Mouse (Mus musculus) forebrain, embryonic 16.5 days (tissue): ENCODE results near the gene Pfdn6. TPM values are rescaled to one million over a fixed set of nuclear protein-coding genes. Genes with fewer than 3 reads are reported as not detected.

Experiments used
- ATAC-seq: fragments of 200-750 bp; cut with Nextera tagmentation; 2 replicates; pipeline ENCODE4 v1.8.0; 2017; ENCODE audit warnings: mild to moderate bottlenecking, moderate library complexity
- H3K27ac ChIP-seq: fragments of 300-500 bp; sonication (generic); 2 replicates; pipeline ENCODE4 v1.5.1; 2014; ENCODE audit warnings: low read length, control low read depth
- H3K27me3 ChIP-seq: fragments of 300-500 bp; sonication (generic); replicated peaks from 2 replicates; pipeline ENCODE4 v1.6.1; 2014; ENCODE audit warnings: low read length; ENCODE audit not compliant: control insufficient read depth, insufficient read depth
- H3K36me3 ChIP-seq: fragments of 300-500 bp; sonication (generic); 2 replicates; pipeline ENCODE4 v1.6.1; 2014; ENCODE audit not compliant: control insufficient read depth, insufficient read depth
- H3K4me1 ChIP-seq: fragments of 300-500 bp; sonication (generic); replicated peaks from 2 replicates; pipeline ENCODE4 v1.6.1; 2014; ENCODE audit warnings: low read length; ENCODE audit not compliant: control insufficient read depth, insufficient read depth
- H3K4me2 ChIP-seq: fragments of 300-500 bp; sonication (generic); 2 replicates; pipeline ENCODE4 v1.6.1; 2014; ENCODE audit warnings: mild to moderate bottlenecking, low read length, control low read depth
- H3K4me3 ChIP-seq: fragments of 300-500 bp; sonication (generic); replicated peaks from 2 replicates; pipeline ENCODE4 v1.5.1; 2014; ENCODE audit warnings: mild to moderate bottlenecking, low read length, control low read depth
- H3K9ac ChIP-seq: fragments of 300-500 bp; sonication (generic); replicated peaks from 2 replicates; pipeline ENCODE4 v1.6.1; 2014; ENCODE audit warnings: low read depth, low read length, control low read depth
- H3K9me3 ChIP-seq: fragments of 300-500 bp; sonication (generic); 2 replicates; pipeline ENCODE4 v1.6.1; 2016; ENCODE audit warnings: low read length; ENCODE audit not compliant: control insufficient read depth
- WGBS: fragments of 180-500 bp; shearing (Covaris S2); extraction: QIAGEN DNeasy Blood & Tissue Kit; methylation state at CpG from one replicate; pipeline ENCODE4 v1.1.7; 2014; 5-methylcytosine and 5-hydroxymethylcytosine counted together
- polyA plus RNA-seq: library from polyadenylated mRNA; unstranded; fragments of >200 nt; fragmentation: Nextera tagmentation; extraction: Ambion mirVana; gene quantifications from 2 replicates; pipeline ENCODE4 v1.2.1, GENCODE M21; 2015

Pfdn6 gene
- polyA plus RNA-seq, 1 experiment from 2014 or later: 196 TPM

DNA sequence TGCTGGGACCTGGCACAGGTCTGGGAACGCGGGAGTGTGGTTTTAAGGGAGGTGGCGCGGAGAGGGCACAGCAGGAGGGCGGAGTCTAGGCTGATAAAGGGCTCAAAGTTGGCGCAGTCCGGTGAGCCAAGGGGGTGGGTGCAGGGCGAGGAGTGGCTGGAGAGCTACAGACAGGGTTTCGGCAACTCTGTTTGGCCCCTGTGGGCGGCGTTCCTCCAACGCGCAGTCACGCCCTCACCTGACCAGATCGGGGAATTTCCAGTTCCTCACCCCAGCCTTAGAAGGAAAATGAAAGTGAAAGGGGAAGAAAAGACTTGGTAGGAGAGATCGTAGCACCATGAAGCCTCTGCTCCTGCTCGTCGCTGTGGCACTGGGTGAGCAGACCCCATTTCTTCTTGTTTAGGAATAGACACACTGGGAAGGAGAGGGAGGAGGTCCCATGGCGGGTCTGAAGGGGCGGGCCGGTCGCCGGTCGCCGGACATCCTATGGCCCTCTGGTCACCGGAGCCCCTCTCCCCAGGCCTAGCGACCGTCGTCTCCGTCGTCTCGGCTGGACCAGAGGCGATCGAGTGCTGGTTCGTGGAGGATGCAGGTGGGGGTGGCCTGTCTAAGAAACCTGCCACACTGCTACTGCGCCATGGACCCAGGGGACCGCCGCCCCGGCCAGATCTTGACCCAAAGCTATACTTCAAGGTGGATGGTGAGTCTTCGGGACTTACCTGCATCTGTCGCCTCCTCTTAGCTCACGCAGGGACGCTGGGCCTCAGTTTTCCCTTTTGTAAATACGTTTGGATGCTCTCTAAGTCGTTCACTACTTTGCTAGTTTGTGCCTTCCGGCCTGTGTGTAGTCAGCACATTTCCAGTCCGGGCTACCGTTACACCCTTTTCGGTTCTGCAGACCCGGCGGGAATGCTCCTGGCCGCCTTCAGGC, 20.5 kb downstream of the Pfdn6 start:
- H3K27ac ChIP-seq: peak overlapping the region; percentile 23; the same call in 1 of the 2 replicates
- ATAC-seq: no peak
- peaks cover 41% of the 10 kb centered on the region for H3K4me1 ChIP-seq
- H3K4me2 ChIP-seq: peak overlapping the region; percentile 80
- no peaks in the 10 kb centered on the region for H3K27me3 ChIP-seq
- H3K36me3 ChIP-seq: no peaks in the 10 kb centered on the region
- H3K4me3 ChIP-seq: peak overlapping the region; percentile 47
- H3K9ac ChIP-seq: peak overlapping the region; percentile 68
- under 1% methylated on average over 52 of the region's 52 CpGs for WGBS
- H3K9me3 ChIP-seq: no peaks in the 10 kb centered on the region

DNA sequence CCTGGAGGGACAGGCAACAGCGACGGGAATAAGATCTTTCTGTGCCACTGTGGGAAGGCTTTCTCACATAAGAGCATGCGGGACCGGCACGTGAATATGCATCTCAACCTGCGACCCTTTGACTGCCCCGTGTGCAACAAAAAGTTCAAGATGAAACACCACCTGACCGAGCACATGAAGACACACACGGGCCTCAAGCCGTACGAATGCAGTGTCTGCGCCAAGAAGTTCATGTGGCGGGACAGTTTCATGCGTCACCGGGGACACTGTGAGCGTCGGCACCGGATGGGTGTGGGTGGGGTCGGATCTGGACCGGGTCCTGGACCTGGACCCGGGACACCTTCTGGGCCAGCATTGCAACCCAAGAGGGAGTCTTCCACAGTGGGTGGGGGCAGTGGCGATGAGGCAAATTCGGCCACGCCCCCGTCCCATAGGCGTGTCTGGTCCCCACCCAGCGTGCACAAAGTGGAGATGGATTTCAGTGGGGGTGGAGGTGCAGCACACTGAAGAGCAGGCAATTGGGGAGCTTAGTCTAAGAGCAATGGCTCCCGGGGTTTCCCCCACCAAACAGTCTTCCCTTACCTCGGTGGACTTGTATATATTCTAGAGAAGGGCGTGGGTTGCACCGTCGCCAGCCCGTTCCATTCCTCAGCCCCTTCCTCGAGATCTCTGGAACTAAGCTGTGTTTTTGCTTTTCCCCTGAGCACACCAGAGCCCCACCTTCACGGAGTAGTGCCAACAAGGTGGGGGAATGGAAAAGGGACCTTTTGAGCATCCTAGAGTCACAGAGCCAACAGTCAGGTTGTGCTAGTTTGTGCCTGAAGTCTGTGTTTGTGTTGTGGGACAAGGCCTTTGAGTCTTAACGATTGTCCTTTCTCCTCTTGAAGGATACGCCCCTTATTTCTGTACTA, 21.6 kb downstream of the Pfdn6 start:
- ATAC-seq: no peak
- H3K9ac ChIP-seq: no peak overlapping the region
- peaks cover 44% of the 10 kb centered on the region for H3K4me1 ChIP-seq
- no peak overlapping the region for H3K4me3 ChIP-seq
- H3K27me3 ChIP-seq: no peaks in the 10 kb centered on the region
- H3K9me3 ChIP-seq: no peaks in the 10 kb centered on the region
- peak overlapping the region; percentile 80 for H3K4me2 ChIP-seq
- peaks cover 6% of the 10 kb centered on the region; the same call in 1 of the 2 replicates for H3K36me3 ChIP-seq
- WGBS: 61% methylated on average over 37 of the region's 37 CpGs
- H3K27ac ChIP-seq: no peak overlapping the region

DNA sequence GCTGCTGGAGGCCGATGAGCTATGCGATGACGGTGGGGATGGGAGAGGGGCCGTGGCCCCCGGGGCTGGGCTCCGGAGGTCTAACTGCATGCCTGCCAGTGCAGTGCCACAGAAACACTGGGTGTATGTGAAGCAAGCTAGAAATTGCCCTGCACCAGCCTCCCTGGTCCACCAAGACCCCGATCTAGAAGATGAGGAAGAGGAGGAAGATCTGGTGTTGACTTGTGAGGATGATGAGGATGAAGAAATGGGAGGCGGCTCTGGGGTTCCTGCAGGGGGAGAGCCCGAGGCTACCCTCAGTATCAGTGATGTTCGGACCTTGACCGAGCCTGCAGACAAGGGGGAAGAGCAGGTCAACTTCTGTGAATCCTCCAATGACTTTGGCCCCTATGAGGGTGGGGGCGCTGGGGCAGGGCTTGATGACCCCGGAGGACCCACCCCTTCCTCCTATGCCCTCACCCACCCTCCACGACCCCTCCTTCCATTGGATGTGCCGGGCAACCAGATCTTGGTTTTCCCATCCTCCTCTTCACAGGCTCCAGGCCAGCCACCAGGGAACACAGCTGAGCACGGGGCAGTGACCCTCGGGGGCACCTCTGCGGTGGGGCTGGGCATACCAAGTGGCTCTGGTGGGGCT, 22.4 kb downstream of the Pfdn6 start:
- H3K36me3 ChIP-seq: peaks cover 10% of the 10 kb centered on the region; the same call in 1 of the 2 replicates
- peaks cover 44% of the 10 kb centered on the region for H3K4me1 ChIP-seq
- ATAC-seq: no peak
- 89% methylated on average over 18 of the region's 18 CpGs for WGBS
- no peaks in the 10 kb centered on the region for H3K9me3 ChIP-seq
- no peak overlapping the region for H3K9ac ChIP-seq
- no peak overlapping the region for H3K27ac ChIP-seq
- no peak overlapping the region for H3K4me2 ChIP-seq
- H3K4me3 ChIP-seq: no peak overlapping the region
- no peaks in the 10 kb centered on the region for H3K27me3 ChIP-seq

DNA sequence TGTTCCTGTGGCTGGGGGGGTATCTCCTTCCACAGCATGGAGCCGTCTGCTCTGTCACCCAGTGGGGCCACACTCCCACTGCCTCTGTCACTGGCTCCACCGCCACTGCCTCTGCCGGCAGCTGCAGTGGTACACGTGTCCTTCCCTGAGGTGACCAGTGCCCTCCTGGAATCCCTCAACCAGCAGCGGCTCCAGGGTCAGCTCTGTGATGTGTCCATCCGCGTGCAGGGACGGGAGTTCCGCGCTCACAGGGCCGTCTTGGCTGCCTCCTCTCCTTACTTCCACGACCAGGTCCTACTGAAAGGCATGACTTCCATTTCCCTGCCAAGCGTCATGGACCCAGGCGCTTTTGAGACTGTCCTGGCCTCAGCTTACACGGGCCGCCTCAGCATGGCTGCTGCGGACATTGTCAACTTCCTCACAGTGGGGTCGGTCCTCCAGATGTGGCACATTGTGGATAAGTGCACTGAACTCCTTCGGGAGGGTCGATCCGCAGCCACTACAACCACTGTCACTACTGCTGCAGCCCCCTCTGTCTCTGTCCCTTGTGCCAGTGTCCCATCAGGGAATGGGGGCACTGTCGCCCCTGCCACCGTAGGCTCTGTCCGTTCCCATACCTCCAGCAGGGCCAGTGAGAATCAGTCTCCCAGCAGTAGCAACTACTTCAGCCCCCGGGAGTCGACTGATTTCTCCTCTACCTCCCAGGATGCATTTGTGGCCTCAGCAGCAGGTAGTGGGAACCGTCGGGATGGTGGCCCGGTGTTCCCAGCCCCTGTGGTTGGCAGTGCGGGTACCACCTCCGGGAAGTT, 23.1 kb downstream of the Pfdn6 start:
- H3K4me1 ChIP-seq: peaks cover 44% of the 10 kb centered on the region
- H3K4me3 ChIP-seq: peak overlapping the region; percentile 53
- H3K9ac ChIP-seq: peak overlapping the region; percentile 9; the same call in 1 of the 2 replicates
- 74% methylated on average over 31 of the region's 31 CpGs for WGBS
- peaks cover 15% of the 10 kb centered on the region for H3K36me3 ChIP-seq
- H3K9me3 ChIP-seq: no peaks in the 10 kb centered on the region
- peak overlapping the region; percentile 66 for H3K4me2 ChIP-seq
- H3K27me3 ChIP-seq: no peaks in the 10 kb centered on the region
- ATAC-seq: no peak
- H3K27ac ChIP-seq: no peak overlapping the region

DNA sequence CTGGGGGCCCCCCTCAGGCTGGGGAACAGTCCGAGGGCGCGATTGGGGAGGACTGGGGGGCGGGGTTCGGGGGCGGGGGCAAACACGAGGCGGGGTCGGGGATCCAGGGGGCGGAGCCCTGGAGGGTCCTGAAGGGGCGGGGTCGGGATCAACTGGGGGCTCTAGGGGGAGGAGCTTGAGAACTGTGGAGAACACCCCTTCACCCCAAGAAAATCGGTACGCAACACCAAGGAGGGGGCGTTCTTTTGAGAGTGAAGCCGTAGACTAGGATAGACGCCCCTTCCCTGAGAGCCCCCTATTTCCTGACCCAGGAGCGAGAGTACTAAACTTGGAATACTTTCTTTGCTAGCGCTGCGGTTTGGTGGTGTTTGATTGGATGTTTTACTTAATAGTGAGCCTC, 23.8 kb downstream of the Pfdn6 start:
- Histone ChIP-seq H3K9me3 (no peaks in the 10 kb centered on the region), H3K4me3 (peak overlapping the region; percentile 53), H3K27ac (peak overlapping the region; percentile 79), H3K27me3 (no peaks in the 10 kb centered on the region), H3K36me3 (peaks cover 23% of the 10 kb centered on the region), H3K4me1 (peaks cover 44% of the 10 kb centered on the region), H3K9ac (peak overlapping the region; percentile 65), H3K4me2 (peak overlapping the region; percentile 66)
- peak; percentile 24 for ATAC-seq
- 2% methylated on average over 14 of the region's 20 CpGs for WGBS

DNA sequence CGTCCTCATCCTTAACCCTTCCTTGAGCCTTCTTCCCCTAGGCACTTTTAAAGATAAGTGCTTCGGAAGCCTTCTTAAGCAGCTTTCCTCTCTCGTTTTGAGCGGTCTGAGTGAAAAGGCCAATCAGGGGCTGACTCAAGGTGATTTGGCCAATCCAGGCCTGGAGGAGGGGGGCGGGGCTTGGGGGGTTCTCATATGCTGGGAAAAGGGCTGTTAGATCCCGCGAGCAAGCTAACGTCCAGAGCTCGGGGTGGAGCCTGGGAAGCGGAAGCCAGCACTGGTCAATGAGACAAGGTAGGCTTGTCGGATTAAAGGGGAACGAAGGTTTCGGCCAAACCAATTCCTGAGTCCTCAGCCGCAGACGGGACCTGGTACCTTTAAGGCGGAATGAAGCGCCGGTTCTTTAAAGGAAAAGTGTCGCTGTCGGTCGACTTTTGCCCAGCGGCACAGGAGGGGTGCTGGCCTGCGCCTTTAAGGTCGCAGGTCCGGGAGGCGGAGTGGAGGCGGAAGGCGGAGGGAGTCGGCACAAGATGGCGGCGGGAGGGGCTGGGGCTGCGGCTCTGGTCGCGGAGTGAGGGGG, 24.4 kb downstream of the Pfdn6 start, which contains the start of the genes Tapbp and Zbtb22:
TSS of gene Tapbp (plus strand) at position 229 of the 580 bp plus-strand sequence.
TSS of gene Zbtb22 (plus strand) at position 234 of the 580 bp plus-strand sequence.
- H3K27me3 ChIP-seq: no peaks in the 10 kb centered on the region
- WGBS: under 1% methylated on average over 26 of the region's 34 CpGs
- peak; percentile 92 for ATAC-seq
- H3K4me2 ChIP-seq: peak within 1 kb of the TSS; percentile 66
- H3K9ac ChIP-seq: peak within 1 kb of the TSS; percentile 65
- H3K4me1 ChIP-seq: peaks cover 43% of the 10 kb centered on the region
- peak within 1 kb of the TSS; percentile 79 for H3K27ac ChIP-seq
- no peaks in the 10 kb centered on the region for H3K9me3 ChIP-seq
- peak within 1 kb of the TSS; percentile 53 for H3K4me3 ChIP-seq
- H3K36me3 ChIP-seq: peaks cover 25% of the 10 kb centered on the region

DNA sequence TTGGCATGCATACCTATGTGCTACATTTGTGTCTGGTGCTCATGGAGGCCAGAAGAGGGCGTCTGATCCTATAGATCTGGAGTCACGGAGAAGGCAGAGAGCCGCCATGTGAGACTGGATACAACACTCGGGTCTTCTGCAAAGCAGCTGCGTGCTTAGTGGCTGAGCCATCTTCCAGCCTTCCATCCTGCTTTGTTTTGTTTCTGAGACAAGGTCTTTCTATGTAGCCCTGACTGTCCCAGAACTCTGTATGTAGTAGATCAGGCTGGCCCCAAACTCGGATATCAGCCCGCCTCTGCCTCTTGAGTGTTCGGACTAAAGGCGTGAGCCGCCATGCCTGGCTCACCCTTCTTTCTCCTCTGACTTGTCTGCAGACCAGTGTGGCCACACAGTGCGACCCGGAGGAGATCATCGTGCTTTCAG, 25.2 kb downstream of the Pfdn6 start:
- no peak overlapping the region for H3K27ac ChIP-seq
- H3K36me3 ChIP-seq: peaks cover 25% of the 10 kb centered on the region
- no peak for ATAC-seq
- no peak overlapping the region for H3K9ac ChIP-seq
- peak overlapping the region; percentile 53; the same call in 1 of the 2 replicates for H3K4me3 ChIP-seq
- H3K4me2 ChIP-seq: peak overlapping the region; percentile 66
- H3K4me1 ChIP-seq: peaks cover 43% of the 10 kb centered on the region
- 60% methylated on average over 13 of the region's 13 CpGs for WGBS
- no peaks in the 10 kb centered on the region for H3K9me3 ChIP-seq
- no peaks in the 10 kb centered on the region for H3K27me3 ChIP-seq

DNA sequence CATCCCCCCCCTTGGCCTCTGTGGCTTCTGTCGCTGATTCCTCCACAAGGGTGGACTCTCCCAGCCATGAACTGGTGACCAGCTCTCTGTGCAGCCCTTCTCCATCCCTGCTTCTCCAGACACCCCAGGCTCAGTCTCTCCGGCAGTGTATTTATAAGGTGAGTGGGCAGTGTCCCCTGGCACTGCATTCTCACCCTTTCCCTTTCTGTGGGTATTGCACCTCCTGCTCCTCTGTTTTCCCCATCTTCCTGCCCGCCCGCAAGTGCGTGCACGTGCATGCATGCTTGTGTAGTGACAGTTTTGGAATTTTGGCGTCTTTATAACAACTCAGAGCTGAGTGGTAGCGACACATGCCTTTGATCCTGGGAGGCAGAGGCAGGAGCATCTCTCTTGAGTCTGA, 26.2 kb downstream of the Pfdn6 start:
- H3K4me3 ChIP-seq: no peak overlapping the region
- no peak overlapping the region for H3K9ac ChIP-seq
- H3K27me3 ChIP-seq: no peaks in the 10 kb centered on the region
- ATAC-seq: no peak
- H3K27ac ChIP-seq: no peak overlapping the region
- H3K9me3 ChIP-seq: no peaks in the 10 kb centered on the region
- peaks cover 34% of the 10 kb centered on the region for H3K4me1 ChIP-seq
- H3K36me3 ChIP-seq: peaks cover 25% of the 10 kb centered on the region
- H3K4me2 ChIP-seq: no peak overlapping the region
- 96% methylated on average over 8 of the region's 8 CpGs for WGBS
